Mouse (Mus musculus): ENCODE results near the gene Gzf1. TPM values are rescaled to one million over a fixed set of nuclear protein-coding genes. Genes with fewer than 3 reads are reported as not detected.
A peak's percentile ranks its signal among the peaks of the same experiment; 100 is the strongest.

The Gzf1 gene
- polyA plus RNA-seq, 1 experiment from 2014 or later, result 27.3 TPM

- no peak overlapping the region for H3K4me3 ChIP-seq (ENCODE audit: low read depth, low read length)
- no peaks in the 10 kb centered on the region for H3K27me3 ChIP-seq (ENCODE audit: control insufficient read depth, insufficient read depth, low read length)
- H3K36me3 ChIP-seq (ENCODE audit: control insufficient read depth, insufficient read depth, low read length), result peaks cover 10% of the 10 kb centered on the region
- no peak overlapping the region for H3K4me2 ChIP-seq (ENCODE audit: low read depth)
- no peak overlapping the region for H3K9ac ChIP-seq (ENCODE audit: low read length)
- H3K4me1 ChIP-seq (ENCODE audit: control insufficient read depth, insufficient read depth, low read length), result no peaks in the 10 kb centered on the region
- ATAC-seq (ENCODE audit: insufficient read depth, low FRiP score, low TSS enrichment) (no peak), DNase-seq (ENCODE audit: low spot score) (no peak)
- no peak overlapping the region for H3K27ac ChIP-seq (ENCODE audit: low read depth, low read length)
- no peaks in the 10 kb centered on the region for H3K9me3 ChIP-seq (ENCODE audit: control insufficient read depth, low read length)
- WGBS, result 91% methylated on average over 5 of the region's 5 CpGs
Measured at GRCm38 (mm10) chr2:148687971-148688370, 7.1 kb downstream of the Gzf1 start.

- H3K9me3 ChIP-seq (ENCODE audit: control insufficient read depth, low read length), result no peaks in the 10 kb centered on the region
- ATAC-seq (ENCODE audit: insufficient read depth, low FRiP score, low TSS enrichment), result no peak
- no peaks in the 10 kb centered on the region for H3K4me1 ChIP-seq (ENCODE audit: control insufficient read depth, insufficient read depth, low read length)
- no peak overlapping the region for H3K4me3 ChIP-seq (ENCODE audit: low read depth, low read length)
- H3K36me3 ChIP-seq (ENCODE audit: control insufficient read depth, insufficient read depth, low read length), result peaks cover 6% of the 10 kb centered on the region
- no peaks in the 10 kb centered on the region for H3K27me3 ChIP-seq (ENCODE audit: control insufficient read depth, insufficient read depth, low read length)
- no peak for DNase-seq (ENCODE audit: low spot score)
- H3K9ac ChIP-seq (ENCODE audit: low read length), result no peak overlapping the region
- 95% methylated on average over 6 of the region's 6 CpGs for WGBS
- no peak overlapping the region for H3K4me2 ChIP-seq (ENCODE audit: low read depth)
- no peak overlapping the region for H3K27ac ChIP-seq (ENCODE audit: low read depth, low read length)
Measured at GRCm38 (mm10) chr2:148689444-148690140, 8.8 kb downstream of the Gzf1 start.

- Histone ChIP-seq H3K9me3 (ENCODE audit: control insufficient read depth, low read length) (no peaks in the 10 kb centered on the region), H3K4me1 (ENCODE audit: control insufficient read depth, insufficient read depth, low read length) (no peaks in the 10 kb centered on the region), H3K27me3 (ENCODE audit: control insufficient read depth, insufficient read depth, low read length) (no peaks in the 10 kb centered on the region), H3K4me2 (ENCODE audit: low read depth) (no peak overlapping the region), H3K4me3 (ENCODE audit: low read depth, low read length) (no peak overlapping the region), H3K9ac (ENCODE audit: low read length) (no peak overlapping the region), H3K36me3 (ENCODE audit: control insufficient read depth, insufficient read depth, low read length) (peaks cover 6% of the 10 kb centered on the region), H3K27ac (ENCODE audit: low read depth, low read length) (no peak overlapping the region)
- 97% methylated on average over 3 of the region's 3 CpGs for WGBS
- DNase-seq (ENCODE audit: low spot score) (no peak), ATAC-seq (ENCODE audit: insufficient read depth, low FRiP score, low TSS enrichment) (no peak)
Measured at GRCm38 (mm10) chr2:148690291-148690690, 9.5 kb downstream of the Gzf1 start.

DNA sequence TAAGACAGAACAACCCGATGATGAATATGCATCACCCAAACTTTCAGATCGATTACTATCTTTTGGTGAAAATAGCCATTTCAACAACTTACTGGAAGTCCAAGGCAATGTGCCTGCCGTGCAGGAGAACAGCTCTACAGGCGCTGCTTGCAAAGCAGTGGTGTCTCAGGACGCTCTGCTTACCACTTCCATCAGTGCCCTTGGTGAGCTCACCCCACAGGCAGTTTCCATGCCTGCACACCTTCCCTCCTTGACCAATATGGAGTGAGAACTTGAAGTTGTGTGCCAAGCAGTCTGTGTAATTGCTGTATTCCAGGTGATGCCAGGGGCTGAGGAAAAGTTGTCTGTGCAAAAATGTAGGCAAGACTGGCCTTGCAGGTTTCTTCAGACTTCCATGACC, 10.0 kb downstream of the Gzf1 start:
- DNase-seq (ENCODE audit: low spot score) (no peak), ATAC-seq (ENCODE audit: insufficient read depth, low FRiP score, low TSS enrichment) (no peak)
- Histone ChIP-seq H3K9me3 (ENCODE audit: control insufficient read depth, low read length) (no peaks in the 10 kb centered on the region), H3K4me3 (ENCODE audit: low read depth, low read length) (no peak overlapping the region), H3K9ac (ENCODE audit: low read length) (no peak overlapping the region), H3K36me3 (ENCODE audit: control insufficient read depth, insufficient read depth, low read length) (peaks cover 6% of the 10 kb centered on the region), H3K4me2 (ENCODE audit: low read depth) (no peak overlapping the region), H3K4me1 (ENCODE audit: control insufficient read depth, insufficient read depth, low read length) (no peaks in the 10 kb centered on the region), H3K27ac (ENCODE audit: low read depth, low read length) (no peak overlapping the region), H3K27me3 (ENCODE audit: control insufficient read depth, insufficient read depth, low read length) (no peaks in the 10 kb centered on the region)
- 96% methylated on average over 5 of the region's 5 CpGs for WGBS

DNA sequence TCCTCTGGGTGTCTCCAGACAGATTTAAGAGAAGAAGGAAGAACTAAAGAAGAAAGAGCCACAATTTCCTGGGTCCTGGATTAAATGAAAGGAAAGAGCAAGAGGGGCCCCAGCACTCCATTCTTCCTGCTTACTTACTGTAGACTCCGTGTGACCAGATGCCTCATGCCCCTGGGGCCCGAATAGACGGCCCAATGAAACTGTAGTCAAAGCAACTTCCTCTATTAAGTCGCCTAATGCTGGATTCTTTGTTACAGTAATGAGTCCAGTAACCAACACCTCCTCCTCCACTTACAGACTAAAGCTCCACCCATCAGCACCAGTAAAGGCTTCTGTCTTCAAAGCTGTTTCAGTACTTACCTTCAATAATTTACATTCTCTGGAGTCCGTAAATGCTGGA, 17.7 kb downstream of the Gzf1 start:
- Histone ChIP-seq H3K4me2 (ENCODE audit: low read depth) (no peak overlapping the region), H3K27me3 (ENCODE audit: control insufficient read depth, insufficient read depth, low read length) (no peaks in the 10 kb centered on the region), H3K27ac (ENCODE audit: low read depth, low read length) (no peak overlapping the region), H3K4me3 (ENCODE audit: low read depth, low read length) (no peak overlapping the region), H3K9ac (ENCODE audit: low read length) (no peak overlapping the region), H3K36me3 (ENCODE audit: control insufficient read depth, insufficient read depth, low read length) (peaks cover 2% of the 10 kb centered on the region; the same call in 1 of the 2 replicates), H3K9me3 (ENCODE audit: control insufficient read depth, low read length) (no peaks in the 10 kb centered on the region), H3K4me1 (ENCODE audit: control insufficient read depth, insufficient read depth, low read length) (no peaks in the 10 kb centered on the region)
- 67% methylated on average over 5 of the region's 5 CpGs for WGBS
- ATAC-seq (ENCODE audit: insufficient read depth, low FRiP score, low TSS enrichment) (no peak), DNase-seq (ENCODE audit: low spot score) (no peak)

- Histone ChIP-seq H3K4me1 (ENCODE audit: control insufficient read depth, insufficient read depth, low read length) (no peaks in the 10 kb centered on the region), H3K9me3 (ENCODE audit: control insufficient read depth, low read length) (no peaks in the 10 kb centered on the region), H3K36me3 (ENCODE audit: control insufficient read depth, insufficient read depth, low read length) (no peaks in the 10 kb centered on the region), H3K27ac (ENCODE audit: low read depth, low read length) (no peak overlapping the region), H3K9ac (ENCODE audit: low read length) (no peak overlapping the region), H3K4me3 (ENCODE audit: low read depth, low read length) (no peak overlapping the region), H3K27me3 (ENCODE audit: control insufficient read depth, insufficient read depth, low read length) (no peaks in the 10 kb centered on the region), H3K4me2 (ENCODE audit: low read depth) (no peak overlapping the region)
- 79% methylated on average over 15 of the region's 15 CpGs for WGBS
- DNase-seq (ENCODE audit: low spot score) (no peak), ATAC-seq (ENCODE audit: insufficient read depth, low FRiP score, low TSS enrichment) (peak; percentile 64)
Measured at GRCm38 (mm10) chr2:148706409-148707201, 25.8 kb downstream of the Gzf1 start.

- Histone ChIP-seq H3K4me1 (ENCODE audit: control insufficient read depth, insufficient read depth, low read length) (no peaks in the 10 kb centered on the region), H3K4me3 (ENCODE audit: low read depth, low read length) (no peak overlapping the region), H3K4me2 (ENCODE audit: low read depth) (no peak overlapping the region), H3K27ac (ENCODE audit: low read depth, low read length) (no peak overlapping the region), H3K27me3 (ENCODE audit: control insufficient read depth, insufficient read depth, low read length) (no peaks in the 10 kb centered on the region), H3K9me3 (ENCODE audit: control insufficient read depth, low read length) (no peaks in the 10 kb centered on the region), H3K36me3 (ENCODE audit: control insufficient read depth, insufficient read depth, low read length) (no peaks in the 10 kb centered on the region), H3K9ac (ENCODE audit: low read length) (no peak overlapping the region)
- 61% methylated on average over 6 of the region's 6 CpGs for WGBS
- peak; percentile 7; the same call in 1 of the 2 replicates for ATAC-seq (ENCODE audit: insufficient read depth, low FRiP score, low TSS enrichment)
- DNase-seq (ENCODE audit: low spot score), result no peak
Measured at GRCm38 (mm10) chr2:148707202-148707530, 26.3 kb downstream of the Gzf1 start.

- ATAC-seq (ENCODE audit: insufficient read depth, low FRiP score, low TSS enrichment) (no peak), DNase-seq (ENCODE audit: low spot score) (no peak)
- H3K27me3 ChIP-seq (ENCODE audit: control insufficient read depth, insufficient read depth, low read length), result no peaks in the 10 kb centered on the region
- H3K9ac ChIP-seq (ENCODE audit: low read length), result no peak overlapping the region
- no peaks in the 10 kb centered on the region for H3K4me1 ChIP-seq (ENCODE audit: control insufficient read depth, insufficient read depth, low read length)
- no peak overlapping the region for H3K4me3 ChIP-seq (ENCODE audit: low read depth, low read length)
- no peaks in the 10 kb centered on the region for H3K36me3 ChIP-seq (ENCODE audit: control insufficient read depth, insufficient read depth, low read length)
- no peak overlapping the region for H3K4me2 ChIP-seq (ENCODE audit: low read depth)
- WGBS, result 86% methylated on average over 3 of the region's 3 CpGs
- no peak overlapping the region for H3K27ac ChIP-seq (ENCODE audit: low read depth, low read length)
- H3K9me3 ChIP-seq (ENCODE audit: control insufficient read depth, low read length), result no peaks in the 10 kb centered on the region
Measured at GRCm38 (mm10) chr2:148712326-148712725, 31.5 kb downstream of the Gzf1 start.

GRCm38 (mm10) chr2:148717072-148717471, 36.2 kb downstream of the Gzf1 start:
- WGBS, result 85% methylated on average over 2 of the region's 2 CpGs
- Histone ChIP-seq H3K36me3 (ENCODE audit: control insufficient read depth, insufficient read depth, low read length) (no peaks in the 10 kb centered on the region), H3K27ac (ENCODE audit: low read depth, low read length) (no peak overlapping the region), H3K9ac (ENCODE audit: low read length) (no peak overlapping the region), H3K4me3 (ENCODE audit: low read depth, low read length) (no peak overlapping the region), H3K27me3 (ENCODE audit: control insufficient read depth, insufficient read depth, low read length) (no peaks in the 10 kb centered on the region), H3K4me2 (ENCODE audit: low read depth) (no peak overlapping the region), H3K4me1 (ENCODE audit: control insufficient read depth, insufficient read depth, low read length) (no peaks in the 10 kb centered on the region), H3K9me3 (ENCODE audit: control insufficient read depth, low read length) (no peaks in the 10 kb centered on the region)
- ATAC-seq (ENCODE audit: insufficient read depth, low FRiP score, low TSS enrichment) (no peak), DNase-seq (ENCODE audit: low spot score) (no peak)

Data from neural tube, embryonic 11.5 days (tissue).